Mouse (Mus musculus): Measurements from ENCODE around the gene Bcas3. TPM values are rescaled to one million over a fixed set of nuclear protein-coding genes. Genes with fewer than 3 reads are reported as not detected.
A peak's percentile ranks its signal among the peaks of the same experiment; 100 is the strongest.

Bcas3 gene
- polyA plus RNA-seq, 1 experiment from 2014 or later: 30.6 TPM

DNA sequence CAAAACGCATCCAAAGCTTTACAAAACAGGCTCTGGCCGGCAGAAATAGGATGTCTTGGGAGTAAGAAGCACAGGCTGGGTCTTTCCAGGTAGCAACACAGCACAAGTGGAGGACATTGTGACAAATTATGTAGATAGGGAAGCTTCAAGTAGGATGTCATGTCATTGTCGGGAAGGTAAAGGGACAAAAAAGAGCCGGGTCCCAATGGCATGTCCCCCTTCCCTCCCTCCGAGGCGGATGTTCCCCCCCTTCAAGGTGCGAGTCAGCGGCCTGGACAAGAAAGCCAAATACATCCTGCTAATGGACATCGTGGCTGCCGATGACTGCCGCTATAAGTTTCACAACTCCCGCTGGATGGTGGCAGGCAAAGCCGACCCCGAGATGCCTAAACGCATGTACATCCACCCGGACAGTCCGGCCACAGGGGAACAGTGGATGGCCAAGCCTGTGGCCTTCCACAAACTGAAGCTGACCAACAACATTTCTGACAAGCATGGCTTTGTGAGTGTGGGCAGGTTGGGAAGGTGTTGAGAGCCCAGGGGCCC is 481.5 kb downstream of the Bcas3 start:
- peak overlapping the region; percentile 97 for H3K9ac ChIP-seq (ENCODE audit: low read depth, low read length)
- H3K27me3 ChIP-seq (ENCODE audit: control insufficient read depth, insufficient read depth, low read length): peaks cover 34% of the 10 kb centered on the region; the same call in 1 of the 2 replicates
- 7% methylated on average over 17 of the region's 17 CpGs for WGBS
- peaks cover 30% of the 10 kb centered on the region for H3K36me3 ChIP-seq (ENCODE audit: control insufficient read depth, insufficient read depth, low read length)
- ATAC-seq (ENCODE audit: low FRiP score, low TSS enrichment): no peak
- H3K27ac ChIP-seq (ENCODE audit: low read depth, low read length): peak overlapping the region; percentile 88
- H3K4me3 ChIP-seq (ENCODE audit: low read length): peak overlapping the region; percentile 73
- peak overlapping the region; percentile 78 for H3K4me2 ChIP-seq (replicated peaks; ENCODE audit: low read depth, low read length)
- H3K4me1 ChIP-seq (ENCODE audit: control insufficient read depth, insufficient read depth, low read length): peaks cover 15% of the 10 kb centered on the region
- H3K9me3 ChIP-seq (ENCODE audit: control insufficient read depth, low read length): no peaks in the 10 kb centered on the region

DNA sequence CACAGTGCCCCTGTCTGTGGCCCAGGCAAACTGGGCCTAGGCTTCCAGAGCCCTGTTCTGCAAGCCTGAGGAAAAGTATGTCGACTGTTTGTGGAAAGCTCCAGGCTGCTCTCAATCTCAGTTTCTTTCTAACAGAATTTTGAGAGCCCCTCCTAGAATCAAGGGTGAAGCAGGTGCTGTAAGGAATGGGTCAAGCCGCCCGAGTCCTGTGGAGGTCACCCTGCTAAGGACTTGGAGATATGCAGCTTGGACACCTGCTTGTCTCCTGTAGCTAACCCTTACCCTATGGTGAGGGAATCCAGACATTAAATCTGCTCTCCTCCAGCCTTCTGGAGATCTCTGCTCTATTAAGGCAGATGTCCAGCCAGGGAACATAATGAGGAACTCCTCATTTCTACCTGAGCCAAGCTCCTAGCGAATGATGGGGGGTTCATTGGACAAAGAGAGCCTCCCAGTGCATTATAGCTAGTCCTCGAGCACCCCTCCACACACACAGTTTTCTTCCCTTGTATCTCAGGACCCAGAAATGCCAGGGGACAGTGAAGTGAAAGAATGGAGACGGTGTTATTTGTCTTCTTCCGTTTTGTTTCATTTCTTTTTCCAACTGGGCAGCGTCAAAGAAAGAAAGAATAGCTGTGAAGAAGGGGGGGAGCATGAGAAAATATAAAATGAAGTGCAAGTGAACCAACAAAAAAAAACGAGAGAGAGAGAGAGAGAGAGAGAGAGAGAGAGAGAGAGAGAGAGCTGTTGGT is 482.2 kb downstream of the Bcas3 start:
- H3K27ac ChIP-seq (ENCODE audit: low read depth, low read length): peak overlapping the region; percentile 88
- peak overlapping the region; percentile 78 for H3K4me2 ChIP-seq (replicated peaks; ENCODE audit: low read depth, low read length)
- H3K4me1 ChIP-seq (ENCODE audit: control insufficient read depth, insufficient read depth, low read length): peaks cover 8% of the 10 kb centered on the region
- peaks cover 35% of the 10 kb centered on the region for H3K27me3 ChIP-seq (ENCODE audit: control insufficient read depth, insufficient read depth, low read length)
- ATAC-seq (ENCODE audit: low FRiP score, low TSS enrichment): no peak
- peak overlapping the region; percentile 97 for H3K9ac ChIP-seq (ENCODE audit: low read depth, low read length)
- peaks cover 30% of the 10 kb centered on the region for H3K36me3 ChIP-seq (ENCODE audit: control insufficient read depth, insufficient read depth, low read length)
- H3K9me3 ChIP-seq (ENCODE audit: control insufficient read depth, low read length): no peaks in the 10 kb centered on the region
- peak overlapping the region; percentile 73 for H3K4me3 ChIP-seq (ENCODE audit: low read length)
- WGBS: 11% methylated on average over 9 of the region's 9 CpGs

DNA sequence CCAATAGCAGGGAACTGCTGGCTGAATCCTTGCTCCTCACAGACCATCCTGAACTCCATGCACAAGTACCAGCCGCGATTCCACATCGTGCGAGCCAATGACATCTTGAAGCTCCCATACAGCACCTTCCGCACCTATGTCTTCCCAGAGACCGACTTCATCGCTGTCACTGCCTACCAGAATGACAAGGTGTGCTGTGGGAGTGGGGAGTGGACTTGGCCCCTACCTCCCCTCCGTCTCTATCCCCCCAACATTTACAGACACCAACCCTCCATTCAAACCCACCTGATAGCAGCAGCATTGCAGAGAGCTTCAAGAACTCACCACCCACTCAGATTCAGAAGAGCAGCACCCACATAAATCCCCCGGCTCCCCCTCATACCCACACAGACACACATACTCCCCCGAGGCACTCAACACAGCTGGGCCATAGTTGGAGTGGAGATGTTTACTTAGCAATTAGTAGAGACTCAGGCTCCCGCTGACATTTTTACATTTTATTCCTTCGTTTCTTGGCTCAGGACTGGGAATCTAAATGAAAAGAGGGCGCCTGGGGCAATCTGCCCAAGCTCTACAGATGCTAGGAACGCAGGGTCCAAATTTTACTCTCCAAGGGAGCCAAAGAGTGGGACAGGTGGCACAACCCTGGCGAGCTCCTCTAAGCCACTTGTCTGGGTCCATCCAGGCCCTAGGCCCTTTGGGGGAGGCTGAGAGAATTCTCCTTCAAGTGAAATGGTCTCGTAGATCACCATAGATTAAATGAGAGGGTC is 483.0 kb downstream of the Bcas3 start:
- 7% methylated on average over 16 of the region's 16 CpGs for WGBS
- Histone ChIP-seq H3K4me1 (ENCODE audit: control insufficient read depth, insufficient read depth, low read length) (peaks cover 12% of the 10 kb centered on the region), H3K36me3 (ENCODE audit: control insufficient read depth, insufficient read depth, low read length) (peaks cover 37% of the 10 kb centered on the region)

DNA sequence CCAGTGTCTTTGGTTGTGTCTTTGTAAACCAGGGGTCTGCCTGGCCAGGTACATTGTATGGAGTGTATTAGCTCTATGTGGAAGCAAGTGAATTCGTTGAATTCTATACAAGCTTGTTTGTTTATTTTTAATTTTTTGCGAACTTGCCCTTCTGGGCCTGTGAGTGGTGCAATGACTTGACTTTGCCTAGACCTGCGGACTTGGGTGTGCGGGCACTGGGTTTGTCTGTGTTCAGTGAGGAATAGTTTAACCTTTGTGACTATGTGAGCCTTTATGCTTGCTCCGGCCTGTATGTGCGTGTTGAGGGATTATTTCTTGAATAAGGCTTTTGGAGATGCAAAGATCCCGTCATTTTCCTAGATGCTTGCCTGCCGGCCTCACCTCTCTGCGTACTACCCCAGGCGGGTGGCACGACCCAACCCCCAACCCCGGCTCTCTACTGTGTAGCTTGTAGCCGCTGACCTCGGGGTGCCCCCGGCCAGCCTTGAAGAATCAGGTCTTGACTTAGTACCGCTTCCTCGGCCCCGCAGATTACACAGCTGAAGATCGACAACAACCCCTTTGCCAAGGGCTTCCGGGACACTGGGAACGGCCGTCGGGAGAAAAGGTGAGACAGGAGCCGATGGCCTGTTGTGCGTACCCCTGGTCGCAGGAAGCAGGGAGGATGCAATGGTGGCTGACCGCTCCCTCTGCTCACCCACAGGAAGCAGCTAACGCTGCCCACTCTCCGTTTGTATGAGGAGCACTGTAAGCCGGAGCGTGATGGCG is 483.7 kb downstream of the Bcas3 start:
- peak overlapping the region; percentile 73 for H3K4me3 ChIP-seq (ENCODE audit: low read length)
- no peak for ATAC-seq (ENCODE audit: low FRiP score, low TSS enrichment)
- H3K9me3 ChIP-seq (ENCODE audit: control insufficient read depth, low read length): no peaks in the 10 kb centered on the region
- H3K4me2 ChIP-seq (replicated peaks; ENCODE audit: low read depth, low read length): peak overlapping the region; percentile 78
- H3K4me1 ChIP-seq (ENCODE audit: control insufficient read depth, insufficient read depth, low read length): peaks cover 15% of the 10 kb centered on the region
- peaks cover 43% of the 10 kb centered on the region for H3K27me3 ChIP-seq (ENCODE audit: control insufficient read depth, insufficient read depth, low read length)
- peak overlapping the region; percentile 88 for H3K27ac ChIP-seq (ENCODE audit: low read depth, low read length)
- H3K9ac ChIP-seq (ENCODE audit: low read depth, low read length): peak overlapping the region; percentile 97
- peaks cover 41% of the 10 kb centered on the region for H3K36me3 ChIP-seq (ENCODE audit: control insufficient read depth, insufficient read depth, low read length)
- 4% methylated on average over 32 of the region's 32 CpGs for WGBS

More for the DNA sequence above, 483.0 kb downstream of the Bcas3 start:
- H3K4me3 ChIP-seq (ENCODE audit: low read length): peak overlapping the region; percentile 73
- no peaks in the 10 kb centered on the region for H3K9me3 ChIP-seq (ENCODE audit: control insufficient read depth, low read length)
- H3K4me2 ChIP-seq (replicated peaks; ENCODE audit: low read depth, low read length): peak overlapping the region; percentile 78
- ATAC-seq (ENCODE audit: low FRiP score, low TSS enrichment): no peak
- H3K27ac ChIP-seq (ENCODE audit: low read depth, low read length): peak overlapping the region; percentile 88
- peak overlapping the region; percentile 97 for H3K9ac ChIP-seq (ENCODE audit: low read depth, low read length)
- peaks cover 42% of the 10 kb centered on the region for H3K27me3 ChIP-seq (ENCODE audit: control insufficient read depth, insufficient read depth, low read length)

DNA sequence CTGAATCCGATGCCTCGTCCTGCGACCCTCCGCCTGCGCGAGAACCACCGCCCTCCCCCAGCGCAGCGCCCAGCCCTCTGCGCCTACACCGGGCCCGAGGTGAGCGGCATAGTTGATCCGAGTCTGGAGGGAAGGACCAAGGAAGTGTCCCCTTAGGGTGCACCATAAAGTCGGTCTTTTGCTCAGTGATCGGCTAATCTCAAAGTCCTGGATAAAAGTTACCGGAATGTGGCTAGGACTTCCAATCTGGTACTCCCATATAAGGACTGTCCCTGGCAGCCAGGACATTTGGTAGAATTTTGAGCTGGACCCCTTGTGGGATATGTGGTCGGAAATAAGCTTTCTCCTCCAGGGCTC is 484.3 kb downstream of the Bcas3 start:
- WGBS: 2% methylated on average over 18 of the region's 18 CpGs
- Histone ChIP-seq H3K27me3 (ENCODE audit: control insufficient read depth, insufficient read depth, low read length) (peaks cover 40% of the 10 kb centered on the region), H3K4me1 (ENCODE audit: control insufficient read depth, insufficient read depth, low read length) (peaks cover 17% of the 10 kb centered on the region), H3K9me3 (ENCODE audit: control insufficient read depth, low read length) (no peaks in the 10 kb centered on the region), H3K4me2 (replicated peaks; ENCODE audit: low read depth, low read length) (peak overlapping the region; percentile 78), H3K27ac (ENCODE audit: low read depth, low read length) (peak overlapping the region; percentile 88), H3K9ac (ENCODE audit: low read depth, low read length) (peak overlapping the region; percentile 97), H3K4me3 (ENCODE audit: low read length) (peak overlapping the region; percentile 73), H3K36me3 (ENCODE audit: control insufficient read depth, insufficient read depth, low read length) (peaks cover 45% of the 10 kb centered on the region)
- no peak for ATAC-seq (ENCODE audit: low FRiP score, low TSS enrichment)

DNA sequence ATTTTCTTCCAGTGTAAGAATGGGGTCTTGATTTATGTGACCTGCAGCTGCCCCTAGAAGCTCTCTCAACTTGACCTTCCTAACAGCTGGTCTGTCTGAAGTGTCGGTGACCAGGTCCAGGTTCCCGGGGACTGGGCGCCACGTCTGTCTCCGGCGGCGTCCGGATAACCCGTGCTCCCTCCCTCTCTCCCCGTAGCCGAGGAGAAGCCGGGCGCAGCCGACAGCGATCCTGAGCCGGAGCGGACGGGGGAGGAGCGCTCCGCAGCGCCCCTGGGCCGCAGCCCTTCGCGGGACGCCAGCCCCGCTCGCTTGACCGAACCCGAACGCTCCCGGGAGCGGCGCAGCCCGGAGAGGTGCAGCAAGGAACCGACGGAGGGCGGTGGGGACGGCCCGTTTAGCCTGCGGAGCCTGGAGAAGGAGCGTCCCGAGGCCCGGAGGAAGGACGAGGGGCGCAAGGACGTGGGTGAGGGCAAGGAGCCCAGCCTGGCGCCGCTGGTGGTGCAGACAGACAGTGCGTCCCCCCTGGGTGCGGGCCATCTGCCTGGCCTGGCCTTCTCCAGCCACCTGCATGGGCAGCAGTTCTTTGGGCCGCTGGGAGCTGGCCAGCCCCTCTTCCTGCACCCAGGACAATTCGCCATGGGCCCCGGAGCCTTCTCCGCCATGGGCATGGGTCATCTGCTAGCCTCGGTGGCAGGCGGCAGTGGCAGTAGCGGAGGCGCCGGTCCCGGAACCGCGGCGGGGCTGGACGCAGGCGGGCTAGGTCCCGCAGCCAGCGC is 484.9 kb downstream of the Bcas3 start:
- Histone ChIP-seq H3K9ac (ENCODE audit: low read depth, low read length) (peak overlapping the region; percentile 97), H3K4me1 (ENCODE audit: control insufficient read depth, insufficient read depth, low read length) (peaks cover 22% of the 10 kb centered on the region), H3K4me3 (ENCODE audit: low read length) (peak overlapping the region; percentile 73), H3K4me2 (replicated peaks; ENCODE audit: low read depth, low read length) (peak overlapping the region; percentile 78), H3K9me3 (ENCODE audit: control insufficient read depth, low read length) (no peaks in the 10 kb centered on the region), H3K36me3 (ENCODE audit: control insufficient read depth, insufficient read depth, low read length) (peaks cover 45% of the 10 kb centered on the region), H3K27ac (ENCODE audit: low read depth, low read length) (peak overlapping the region; percentile 88), H3K27me3 (ENCODE audit: control insufficient read depth, insufficient read depth, low read length) (peaks cover 40% of the 10 kb centered on the region)
- ATAC-seq (ENCODE audit: low FRiP score, low TSS enrichment): no peak
- 2% methylated on average over 57 of the region's 67 CpGs for WGBS

DNA sequence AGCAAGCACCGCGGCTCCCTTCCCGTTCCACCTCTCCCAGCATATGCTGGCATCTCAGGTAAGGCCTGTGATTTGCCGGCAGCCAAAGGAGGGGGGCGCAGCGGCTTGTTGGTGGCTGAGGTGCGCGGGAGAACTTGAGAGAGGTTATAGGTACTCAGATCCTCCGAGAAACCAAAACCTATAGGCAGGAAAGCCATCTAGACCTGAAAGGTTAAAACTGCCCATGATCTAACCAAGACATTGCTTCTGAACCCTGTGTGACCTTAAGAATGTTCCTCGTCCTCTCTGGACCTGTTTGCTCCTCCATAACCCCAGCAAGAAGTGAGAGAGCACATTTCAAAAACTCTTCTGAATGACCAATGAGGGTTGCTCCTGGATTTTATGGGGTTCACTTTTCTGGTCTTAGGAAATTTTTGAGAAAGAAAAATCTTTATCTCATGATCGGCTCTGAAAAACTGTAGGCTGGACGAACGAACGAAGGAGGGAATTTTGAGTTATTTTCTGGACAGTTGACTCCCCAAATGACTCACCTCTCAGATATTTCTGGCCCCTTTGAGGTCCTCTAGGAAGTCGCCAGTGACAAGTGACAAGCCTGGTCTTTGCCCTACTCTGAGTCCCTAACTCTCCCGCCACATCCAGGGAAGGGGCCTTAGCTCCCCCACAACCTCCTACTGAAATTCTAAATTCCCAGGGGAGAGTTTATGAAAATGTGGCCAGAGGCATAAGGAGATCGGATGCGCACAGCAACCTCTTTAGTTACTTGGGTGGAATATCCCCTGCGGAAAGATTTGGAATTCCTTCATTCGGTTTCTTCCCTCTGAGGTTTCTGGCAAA is 485.7 kb downstream of the Bcas3 start:
- peaks cover 40% of the 10 kb centered on the region for H3K27me3 ChIP-seq (ENCODE audit: control insufficient read depth, insufficient read depth, low read length)

More for the DNA sequence above, 485.7 kb downstream of the Bcas3 start:
- WGBS: 12% methylated on average over 19 of the region's 20 CpGs
- Histone ChIP-seq H3K4me1 (ENCODE audit: control insufficient read depth, insufficient read depth, low read length) (peaks cover 25% of the 10 kb centered on the region), H3K9ac (ENCODE audit: low read depth, low read length) (peak overlapping the region; percentile 97), H3K36me3 (ENCODE audit: control insufficient read depth, insufficient read depth, low read length) (peaks cover 45% of the 10 kb centered on the region), H3K9me3 (ENCODE audit: control insufficient read depth, low read length) (no peaks in the 10 kb centered on the region), H3K27ac (ENCODE audit: low read depth, low read length) (peak overlapping the region; percentile 88), H3K4me3 (ENCODE audit: low read length) (peak overlapping the region; percentile 73), H3K4me2 (replicated peaks; ENCODE audit: low read depth, low read length) (peak overlapping the region; percentile 78)
- ATAC-seq (ENCODE audit: low FRiP score, low TSS enrichment): no peak

Measured in kidney, embryonic 14.5 days (tissue).